Mouse (Mus musculus) lung, adult 2 months (tissue): ENCODE data around the gene Gpr25.

ENCODE experiments used
- CTCF ChIP-seq: fragments of 200-500 bp; IDR thresholded peaks from 2 replicates; pipeline ENCODE4 v1.5.1; 2011; ENCODE audit warnings: mild to moderate bottlenecking, low read length, control low read depth; ENCODE audit not compliant: insufficient read depth
- POLR2A ChIP-seq: fragments of 200-500 bp; IDR thresholded peaks from 2 replicates; pipeline ENCODE4 v1.6.1; 2011; ENCODE audit warnings: low read depth, mild to moderate bottlenecking, control low read depth, low read length, borderline replicate concordance; ENCODE audit errors: extremely low read depth

DNA sequence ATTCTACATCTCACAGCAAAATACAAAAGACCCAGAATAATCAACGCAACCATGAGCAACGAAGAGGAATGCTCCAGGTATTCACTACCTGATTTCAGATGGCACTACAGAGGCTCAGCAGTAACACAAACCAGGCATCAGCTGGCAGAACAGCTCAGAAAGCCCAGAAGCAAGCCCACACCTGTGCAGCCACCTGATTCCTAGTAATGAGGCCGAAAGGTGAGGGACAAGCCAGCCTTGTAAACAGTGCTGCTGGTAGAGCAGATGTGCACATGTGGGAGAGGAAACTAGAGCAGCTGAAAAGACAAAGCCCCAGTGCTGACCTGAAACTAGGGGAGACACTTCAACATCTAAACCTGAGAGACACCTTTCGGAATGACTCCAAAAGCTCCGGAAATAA, 48.5 kb upstream of the Gpr25 start:
- TF ChIP-seq CTCF (no peak), POLR2A (no peak)
